Comparison of ENCODE assay signal across 13 mouse cellular contexts in genomic region chr4:44578591-44578990, GRCm38 (mm10).
DNase-seq lines count a peak whose midpoint lies in the region; ATAC-seq lines count a peak whose summit lies in the region.
"Had no signal": no experiment of that assay in that cellular context is flagged by ENCODE, and none has a peak within 500 bp of the region (broad histone marks: within the 10 kb centered on the region; RNA-seq: fewer than 3 reads in every experiment).

No protein-coding gene starts in this region.

- H3K36me3 ChIP-seq in liver, embryonic 12.5 days: no peaks in the 10 kb centered on the region
- H3K36me3 ChIP-seq in limb, embryonic 11.5 days (ENCODE audit: control insufficient read depth, insufficient read depth, low read length): no peaks in the 10 kb centered on the region
- H3K36me3 ChIP-seq: limb, embryonic 15.5 days had no signal

- H3K9ac ChIP-seq in liver, embryonic 12.5 days: no peak overlapping the region
- no peak overlapping the region for H3K9ac ChIP-seq in limb, embryonic 11.5 days (ENCODE audit: low read length)
- H3K9ac ChIP-seq: limb, embryonic 15.5 days had no signal

- DNase-seq in adrenal gland, postnatal 14 days: peak; percentile 55
- DNase-seq in adrenal gland, adult 8-10 months: no peak
- DNase-seq in liver: peak; percentile 36
- DNase-seq in ZHBTc4 (ENCODE audit: low read depth, low spot score): peak; percentile 39
- peak; percentile 83 for DNase-seq in limb, embryonic 11.5 days (ENCODE audit: low spot score)
- no peak for DNase-seq in urinary bladder, postnatal 10 days (ENCODE audit: low spot score)
- DNase-seq in left cerebral cortex, adult 18-20 months (ENCODE audit: low spot score in 2 of 2): no peak
- DNase-seq: B cell, adult 2 months; cerebellum, adult 9-11 months had no signal

- no peaks in the 10 kb centered on the region for H3K4me1 ChIP-seq in liver, embryonic 12.5 days
- H3K4me1 ChIP-seq in limb, embryonic 11.5 days (ENCODE audit: control insufficient read depth, insufficient read depth, low read length): no peaks in the 10 kb centered on the region
- H3K4me1 ChIP-seq: limb, embryonic 15.5 days had no signal

- no peak overlapping the region for H3K27ac ChIP-seq in liver, embryonic 12.5 days
- no peak overlapping the region for H3K27ac ChIP-seq in limb, embryonic 11.5 days (replicated peaks; ENCODE audit: low read depth, low read length)
- H3K27ac ChIP-seq: limb, embryonic 15.5 days had no signal

- no peak overlapping the region for H3K4me2 ChIP-seq in liver, embryonic 12.5 days
- H3K4me2 ChIP-seq in limb, embryonic 11.5 days (ENCODE audit: low read depth, severe bottlenecking): no peak overlapping the region
- H3K4me2 ChIP-seq: limb, embryonic 15.5 days had no signal

- 39% methylated on average over 5 of the region's 5 CpGs for WGBS in liver, embryonic 12.5 days (ENCODE audit: insufficient replicate concordance)
- WGBS in limb, embryonic 11.5 days: 37% methylated on average over 5 of the region's 5 CpGs

- H3K4me3 ChIP-seq in liver, embryonic 12.5 days: no peak overlapping the region
- H3K4me3 ChIP-seq in limb, embryonic 11.5 days (ENCODE audit: low read depth, low read length): no peak overlapping the region
- H3K4me3 ChIP-seq: limb, embryonic 15.5 days had no signal

- no peaks in the 10 kb centered on the region for H3K9me3 ChIP-seq in liver, embryonic 12.5 days (replicated peaks)
- no peaks in the 10 kb centered on the region for H3K9me3 ChIP-seq in limb, embryonic 11.5 days (ENCODE audit: control insufficient read depth, low read length)
- H3K9me3 ChIP-seq: limb, embryonic 15.5 days had no signal

- no peaks in the 10 kb centered on the region; the same call in 1 of the 2 replicates for H3K27me3 ChIP-seq in liver, embryonic 12.5 days (replicated peaks)
- no peaks in the 10 kb centered on the region for H3K27me3 ChIP-seq in limb, embryonic 11.5 days (ENCODE audit: control insufficient read depth, insufficient read depth, low read length)

- ATAC-seq in liver, embryonic 12.5 days: no peak
- ATAC-seq in limb, embryonic 11.5 days (ENCODE audit: insufficient number of reproducible peaks, low FRiP score, low TSS enrichment, low read depth): no peak
- ATAC-seq: activated CD4-positive, CD25-positive, alpha-beta regulatory T cell, adult 4 months; midbrain, embryonic 16.5 days had no signal

Comparison
In these comparisons a context has a peak if more than half of its experiments do, and no peak if none do; other contexts are left out.
1. DNase-seq: peak in adrenal gland, postnatal 14 days (single experiment), liver (single experiment), ZHBTc4 (single experiment) and limb, embryonic 11.5 days (single experiment); none in adrenal gland, adult 8-10 months (single experiment), urinary bladder, postnatal 10 days (single experiment) and left cerebral cortex, adult 18-20 months (0 of 2).